Mouse (Mus musculus): ENCODE data around the gene Rbpjl. TPM values are rescaled to one million over a fixed set of nuclear protein-coding genes. Genes with fewer than 3 reads are reported as not detected.

The Rbpjl gene
- total RNA-seq, 2 experiments from 2014 or later: 0.41 to 0.91 TPM

Small RNA genes lying within 50 kb of the gene (microRNA-seq; reads per million reads assigned to microRNA genes)
- 0 reads per million in 2 experiments for gene Mir7678

Other genes starting within 250 kb of the Rbpjl start
- gene Kcns1, start 232.0 kb upstream of the Rbpjl start, total RNA-seq (2021): 1 to 10 TPM; 5.9 to 6.4 TPM
- gene Wfdc5, start 220.4 kb upstream of the Rbpjl start, total RNA-seq (2021): not detected
- not detected for gene Wfdc12, start 212.5 kb upstream of the Rbpjl start, total RNA-seq (2021)
- not detected for gene Wfdc15a, start 203.0 kb upstream of the Rbpjl start, total RNA-seq (2021)
- not detected for gene Wfdc15b, start 181.5 kb upstream of the Rbpjl start, total RNA-seq (2021)
- gene Svs2, start 164.7 kb upstream of the Rbpjl start, total RNA-seq (2021): not detected
- not detected for gene Svs3b, start 146.5 kb upstream of the Rbpjl start, total RNA-seq (2021)
- gene Svs4, start 124.7 kb upstream of the Rbpjl start, total RNA-seq (2021): not detected
- not detected for gene Svs3a, start 113.9 kb upstream of the Rbpjl start, total RNA-seq (2021)
- gene Svs6, start 86.4 kb upstream of the Rbpjl start, total RNA-seq (2021): not detected
- not detected for gene Svs5, start 70.4 kb upstream of the Rbpjl start, total RNA-seq (2021)
- gene Slpi, start 14.0 kb upstream of the Rbpjl start, total RNA-seq (2021): 1 to 10 TPM; 1.2 to 2.0 TPM
- 10 to 100 TPM; 21.2 to 21.6 TPM for gene Matn4, start 2.0 kb downstream of the Rbpjl start, total RNA-seq (2021)
- gene Sdc4, start 40.7 kb downstream of the Rbpjl start, total RNA-seq (2021): 100 to 1,000 TPM; 117 to 137 TPM
- 10 to 100 TPM; 39.1 to 44.7 TPM for gene Sys1, start 53.8 kb downstream of the Rbpjl start, total RNA-seq (2021)
- gene Gm20458, start 57.8 kb downstream of the Rbpjl start, total RNA-seq (2021): 10 to 100 TPM; 12.7 to 18.8 TPM
- gene Trp53tg5, start 70.6 kb downstream of the Rbpjl start, total RNA-seq (2021): not detected
- 10 to 100 TPM; 87.6 to 88.0 TPM for gene Dbndd2, start 83.0 kb downstream of the Rbpjl start, total RNA-seq (2021)
- gene Pigt, start 94.4 kb downstream of the Rbpjl start, total RNA-seq (2021): 10 to 100 TPM; 95.2 to 96.5 TPM
- gene Wfdc2, start 159.3 kb downstream of the Rbpjl start, total RNA-seq (2021): 1 to 10 TPM in 1 of 2 experiments, not detected in 1; 5.6 TPM
- not detected for gene Spint3, start 170.3 kb downstream of the Rbpjl start, total RNA-seq (2021)
- 1 to 10 TPM in 1 of 2 experiments, under 1 TPM in 1; 0.71 to 1.9 TPM for gene Wfdc6a, start 182.3 kb downstream of the Rbpjl start, total RNA-seq (2021)
- gene Eppin, start 190.5 kb downstream of the Rbpjl start, total RNA-seq (2021): not detected
- gene Wfdc6b, start 210.4 kb downstream of the Rbpjl start, total RNA-seq (2021): not detected
- not detected for gene Wfdc8, start 210.5 kb downstream of the Rbpjl start, total RNA-seq (2021)
- gene Wfdc16, start 235.7 kb downstream of the Rbpjl start, total RNA-seq (2021): not detected

All from layer of hippocampus, postnatal 14 days (tissue).